Mouse (Mus musculus): Measurements from ENCODE around the gene Ptprd.
A peak's percentile ranks its signal among the peaks of the same experiment; 100 is the strongest.

The Ptprd gene

GRCm38 (mm10) chr4:76290484-76290818, 1921.3 kb downstream of the Ptprd start:
- no peak for DNase-seq

GRCm38 (mm10) chr4:76289612-76290483, 1921.9 kb downstream of the Ptprd start:
- DNase-seq: no peak

- no peak for DNase-seq
Measured at GRCm38 (mm10) chr4:76286016-76286415, 1925.7 kb downstream of the Ptprd start.

- DNase-seq: no peak
Measured at GRCm38 (mm10) chr4:76282886-76283285, 1928.9 kb downstream of the Ptprd start.

GRCm38 (mm10) chr4:76262727-76263126, 1949.0 kb downstream of the Ptprd start:
- DNase-seq: no peak

GRCm38 (mm10) chr4:76260686-76261085, 1951.1 kb downstream of the Ptprd start:
- DNase-seq: no peak

- no peak for DNase-seq
Measured at GRCm38 (mm10) chr4:76260286-76260685, 1951.5 kb downstream of the Ptprd start.

- peak; percentile 11 to 30 for DNase-seq
Measured at GRCm38 (mm10) chr4:76259636-76260035, 1952.1 kb downstream of the Ptprd start.

GRCm38 (mm10) chr4:76244371-76244770, 1967.4 kb downstream of the Ptprd start:
- peak in 1 of 2 experiments; percentile 3 for DNase-seq

GRCm38 (mm10) chr4:76241542-76241941, 1970.2 kb downstream of the Ptprd start:
- no peak for DNase-seq

- no peak for DNase-seq
Measured at GRCm38 (mm10) chr4:76241140-76241539, 1970.6 kb downstream of the Ptprd start.

GRCm38 (mm10) chr4:76239063-76239462, 1972.7 kb downstream of the Ptprd start:
- no peak for DNase-seq

- no peak for DNase-seq
Measured at GRCm38 (mm10) chr4:76238577-76238976, 1973.2 kb downstream of the Ptprd start.

GRCm38 (mm10) chr4:76237827-76238226, 1973.9 kb downstream of the Ptprd start:
- DNase-seq: no peak

GRCm38 (mm10) chr4:76223720-76224119, 1988.0 kb downstream of the Ptprd start:
- no peak for DNase-seq

GRCm38 (mm10) chr4:76222520-76222919, 1989.2 kb downstream of the Ptprd start:
- peak; percentile 8 for DNase-seq

GRCm38 (mm10) chr4:76218065-76218464, 1993.7 kb downstream of the Ptprd start:
- DNase-seq: no peak

GRCm38 (mm10) chr4:76215141-76215540, 1996.6 kb downstream of the Ptprd start:
- DNase-seq: no peak

GRCm38 (mm10) chr4:76199321-76199720, 2012.4 kb downstream of the Ptprd start:
- DNase-seq: peak; percentile 4 to 6

- no peak for DNase-seq
Measured at GRCm38 (mm10) chr4:76194762-76195161, 2017.0 kb downstream of the Ptprd start.

- DNase-seq: no peak
Measured at GRCm38 (mm10) chr4:76193496-76193895, 2018.3 kb downstream of the Ptprd start.

- DNase-seq: no peak
Measured at GRCm38 (mm10) chr4:76192031-76192430, 2019.7 kb downstream of the Ptprd start.

GRCm38 (mm10) chr4:76190788-76191187, 2021.0 kb downstream of the Ptprd start:
- DNase-seq: no peak

GRCm38 (mm10) chr4:76183095-76183494, 2028.7 kb downstream of the Ptprd start:
- no peak for DNase-seq

GRCm38 (mm10) chr4:76179497-76179896, 2032.3 kb downstream of the Ptprd start:
- DNase-seq: peak; percentile 4 to 37

Data from kidney, postnatal 36 days (tissue).